Mouse (Mus musculus) G1E (cell line): ENCODE measurements around the gene Lemd1.

Source experiments
- CTCF ChIP-seq: IDR thresholded peaks from 2 replicates; pipeline ENCODE4 v1.5.1; 2012; ENCODE audit warnings: low read depth, low read length, inconsistent platforms, mixed read lengths
- GATA1 ChIP-seq: IDR thresholded peaks from 2 replicates; pipeline ENCODE4 v1.6.1; 2012; ENCODE audit warnings: borderline replicate concordance, low read length, inconsistent platforms, mixed read lengths
- GATA2 ChIP-seq: IDR thresholded peaks from 2 replicates; pipeline ENCODE4 v1.6.1; 2012; ENCODE audit warnings: low read depth, low read length, inconsistent platforms, borderline replicate concordance
- POLR2AphosphoS5 ChIP-seq: IDR thresholded peaks from 2 replicates; pipeline ENCODE4 v1.6.1; 2012; ENCODE audit warnings: low read depth, low read length, inconsistent platforms; ENCODE audit not compliant: insufficient replicate concordance
- TAL1 ChIP-seq: conservative IDR thresholded peaks from 2 replicates; pipeline ENCODE4 v1.6.1; 2012; ENCODE audit warnings: low read depth, low read length, inconsistent platforms, mixed read lengths

DNA sequence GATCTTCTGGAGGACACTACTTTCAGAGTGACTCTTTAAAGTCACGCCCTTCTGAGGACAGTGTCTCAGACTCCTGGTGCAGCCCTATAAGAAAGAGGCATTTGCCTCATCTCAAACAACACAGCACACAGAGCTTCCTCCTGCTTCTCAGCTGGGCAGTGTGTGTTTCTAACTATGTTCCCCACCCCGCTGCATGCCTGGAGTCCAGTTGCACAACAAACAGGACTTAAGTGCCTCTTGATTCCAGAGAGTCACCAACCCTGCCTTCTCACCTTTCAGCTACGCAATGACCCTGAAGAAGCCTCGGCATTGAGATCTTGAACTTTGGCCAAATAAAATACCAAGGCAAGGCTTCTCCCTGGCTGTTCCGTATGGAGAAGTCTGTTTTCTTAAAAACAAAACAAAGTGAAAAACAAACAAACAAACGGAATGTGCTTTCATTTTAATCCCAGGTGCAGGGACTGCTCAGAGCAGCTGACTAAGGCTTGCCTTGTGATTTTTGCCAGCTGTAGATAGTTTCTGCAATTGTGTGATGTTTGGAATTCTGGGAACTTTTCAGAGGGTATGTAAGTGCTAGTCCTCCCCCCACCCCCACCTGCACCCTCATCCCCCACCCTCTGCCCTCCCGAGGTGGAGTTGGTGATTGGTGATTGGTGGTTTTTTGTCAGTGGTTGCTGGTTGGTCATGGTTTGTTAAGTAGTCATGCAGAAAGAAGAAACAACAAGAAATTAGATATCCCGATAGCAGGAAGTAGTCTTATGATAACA is 75.7 kb downstream of the Lemd1 start:
- TF ChIP-seq CTCF (no peak), POLR2AphosphoS5 (no peak), GATA1 (no peak), GATA2 (no peak), TAL1 (no peak)
